Mouse (Mus musculus): Measurements from ENCODE around the gene Dmrt1.

Gene Dmrt1

DNA sequence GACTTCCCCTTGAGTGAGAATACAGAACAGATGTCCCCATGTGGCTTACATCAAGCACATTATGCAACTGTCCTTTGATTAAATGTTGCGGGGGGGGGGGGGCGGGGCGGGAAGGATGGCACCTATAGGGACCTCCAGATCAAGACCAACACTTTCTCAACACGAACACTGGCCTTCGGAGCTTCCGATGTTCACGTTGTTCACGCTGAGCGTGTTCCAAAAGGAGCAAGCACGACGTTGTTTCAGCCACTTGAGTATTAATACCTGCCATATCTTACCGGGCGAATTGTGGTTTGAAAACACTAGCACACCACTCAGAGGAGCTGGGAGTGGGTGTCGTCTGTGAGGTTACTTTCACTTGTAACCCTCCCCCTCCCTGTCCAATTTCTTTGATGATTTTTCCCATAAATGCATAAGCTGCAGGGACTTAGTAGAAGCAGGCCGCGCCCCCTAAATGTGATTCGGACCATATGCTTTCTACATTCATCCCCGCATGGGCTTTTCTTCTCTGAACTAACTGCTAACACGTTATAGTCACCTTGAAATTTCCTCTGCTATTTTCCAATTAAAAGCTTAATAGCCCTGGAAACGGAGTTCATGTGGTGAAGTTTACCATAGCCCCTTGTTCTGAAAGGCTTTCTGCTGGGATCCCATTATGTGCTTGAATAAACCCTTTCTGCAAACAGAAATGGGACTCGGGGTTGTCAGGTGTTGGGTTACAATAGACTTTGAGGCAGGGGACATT is 102.2 kb downstream of the Dmrt1 start:
- no peaks in the 10 kb centered on the region for H3K36me3 ChIP-seq (ENCODE audit: control insufficient read depth, insufficient read depth, low read length, poor library complexity, severe bottlenecking)
- DNase-seq (ENCODE audit: low read depth, low spot score): no peak

DNA sequence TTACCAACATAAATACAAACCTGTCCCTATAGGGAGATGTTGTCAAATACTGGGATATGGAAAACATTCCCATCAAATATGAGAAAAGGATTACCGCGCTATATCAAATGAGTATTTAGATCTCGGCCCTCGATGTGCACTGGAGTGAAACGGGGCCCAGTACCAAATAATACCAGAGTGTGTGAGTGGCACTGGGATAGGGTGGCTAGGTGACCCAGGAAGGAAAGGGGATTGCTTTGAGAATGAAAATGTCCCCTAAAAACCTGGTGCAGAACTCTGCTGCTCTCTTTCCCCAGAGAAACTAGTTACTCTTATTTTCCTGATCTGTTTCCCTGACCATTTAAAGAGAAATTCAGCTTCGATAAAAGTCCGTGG is 102.8 kb downstream of the Dmrt1 start:
- DNase-seq (ENCODE audit: low read depth, low spot score): no peak
- peaks cover 16% of the 10 kb centered on the region for H3K27me3 ChIP-seq (ENCODE audit: control insufficient read depth, insufficient read depth, low read length, poor library complexity, severe bottlenecking)

More for the DNA sequence above, 102.2 kb downstream of the Dmrt1 start:
- peaks cover 16% of the 10 kb centered on the region for H3K27me3 ChIP-seq (ENCODE audit: control insufficient read depth, insufficient read depth, low read length, poor library complexity, severe bottlenecking)

GRCm38 (mm10) chr19:25608961-25609850 is 103.8 kb downstream of the Dmrt1 start:
- no peaks in the 10 kb centered on the region for H3K36me3 ChIP-seq (ENCODE audit: control insufficient read depth, insufficient read depth, low read length, poor library complexity, severe bottlenecking)
- peak; percentile 46 for DNase-seq (ENCODE audit: low read depth, low spot score)
- H3K27me3 ChIP-seq (ENCODE audit: control insufficient read depth, insufficient read depth, low read length, poor library complexity, severe bottlenecking): peaks cover 16% of the 10 kb centered on the region

More for the DNA sequence above, 102.8 kb downstream of the Dmrt1 start:
- no peaks in the 10 kb centered on the region for H3K36me3 ChIP-seq (ENCODE audit: control insufficient read depth, insufficient read depth, low read length, poor library complexity, severe bottlenecking)

DNA sequence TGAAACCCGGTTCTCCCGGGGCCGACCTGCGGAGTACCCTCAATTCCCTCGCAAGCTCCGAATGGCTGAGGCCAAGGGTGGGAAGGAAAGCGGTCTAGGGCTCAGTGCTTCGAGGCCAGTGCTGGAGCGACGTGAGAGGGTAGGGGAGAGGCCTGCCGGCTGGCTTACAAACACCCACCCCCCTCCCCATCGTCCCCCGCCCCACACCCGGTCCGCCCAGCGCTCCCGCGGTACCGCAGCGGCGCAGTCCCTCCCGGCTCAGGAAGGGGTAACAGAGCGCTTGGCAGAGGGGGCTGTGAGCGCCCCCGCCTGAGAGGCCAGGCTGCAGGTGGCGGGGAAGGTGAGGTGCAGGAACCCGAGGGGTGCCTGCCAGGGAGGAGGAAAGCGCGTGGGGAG is 104.6 kb downstream of the Dmrt1 start, which contains the start of gene Dmrt3:
TSS of gene Dmrt3 (plus strand) at position 287 of the 396 bp plus-strand sequence.
- H3K36me3 ChIP-seq (ENCODE audit: control insufficient read depth, insufficient read depth, low read length, poor library complexity, severe bottlenecking): no peaks in the 10 kb centered on the region

GRCm38 (mm10) chr19:25610411-25611111 is 105.1 kb downstream of the Dmrt1 start:
- Histone ChIP-seq H3K27me3 (ENCODE audit: control insufficient read depth, insufficient read depth, low read length, poor library complexity, severe bottlenecking) (peaks cover 11% of the 10 kb centered on the region), H3K36me3 (ENCODE audit: control insufficient read depth, insufficient read depth, low read length, poor library complexity, severe bottlenecking) (no peaks in the 10 kb centered on the region)
- peak; percentile 70 for DNase-seq (ENCODE audit: low read depth, low spot score)

More for the DNA sequence above, 104.6 kb downstream of the Dmrt1 start, which contains the start of gene Dmrt3:
- peak; percentile 34 for DNase-seq (ENCODE audit: low read depth, low spot score)
- peaks cover 14% of the 10 kb centered on the region for H3K27me3 ChIP-seq (ENCODE audit: control insufficient read depth, insufficient read depth, low read length, poor library complexity, severe bottlenecking)

DNA sequence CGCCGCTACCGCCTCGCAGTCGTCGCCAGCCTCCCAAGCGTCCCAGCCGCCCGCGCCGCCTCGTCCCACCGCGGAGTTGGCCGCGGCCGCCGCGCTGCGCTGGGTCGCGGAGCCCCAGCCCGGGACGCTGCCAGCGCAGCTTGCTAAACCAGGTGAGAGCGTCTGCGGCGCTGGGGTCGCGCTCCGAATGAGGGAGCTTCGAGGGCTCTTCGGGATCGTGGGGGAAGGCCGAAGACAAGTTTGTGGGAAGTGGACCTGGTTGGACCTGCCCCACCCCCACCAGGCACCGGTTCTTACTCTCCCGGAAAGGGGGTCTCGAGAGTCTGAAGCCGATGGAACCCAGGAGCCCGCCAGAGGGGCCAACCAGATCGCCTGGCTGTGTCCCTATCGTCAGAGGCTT is 105.7 kb downstream of the Dmrt1 start:
- Histone ChIP-seq H3K36me3 (ENCODE audit: control insufficient read depth, insufficient read depth, low read length, poor library complexity, severe bottlenecking) (no peaks in the 10 kb centered on the region), H3K27me3 (ENCODE audit: control insufficient read depth, insufficient read depth, low read length, poor library complexity, severe bottlenecking) (peaks cover 10% of the 10 kb centered on the region)
- no peak for DNase-seq (ENCODE audit: low read depth, low spot score)

GRCm38 (mm10) chr19:25611876-25612805 is 106.7 kb downstream of the Dmrt1 start:
- Histone ChIP-seq H3K27me3 (ENCODE audit: control insufficient read depth, insufficient read depth, low read length, poor library complexity, severe bottlenecking) (peaks cover 10% of the 10 kb centered on the region), H3K36me3 (ENCODE audit: control insufficient read depth, insufficient read depth, low read length, poor library complexity, severe bottlenecking) (no peaks in the 10 kb centered on the region)
- no peak for DNase-seq (ENCODE audit: low read depth, low spot score)

DNA sequence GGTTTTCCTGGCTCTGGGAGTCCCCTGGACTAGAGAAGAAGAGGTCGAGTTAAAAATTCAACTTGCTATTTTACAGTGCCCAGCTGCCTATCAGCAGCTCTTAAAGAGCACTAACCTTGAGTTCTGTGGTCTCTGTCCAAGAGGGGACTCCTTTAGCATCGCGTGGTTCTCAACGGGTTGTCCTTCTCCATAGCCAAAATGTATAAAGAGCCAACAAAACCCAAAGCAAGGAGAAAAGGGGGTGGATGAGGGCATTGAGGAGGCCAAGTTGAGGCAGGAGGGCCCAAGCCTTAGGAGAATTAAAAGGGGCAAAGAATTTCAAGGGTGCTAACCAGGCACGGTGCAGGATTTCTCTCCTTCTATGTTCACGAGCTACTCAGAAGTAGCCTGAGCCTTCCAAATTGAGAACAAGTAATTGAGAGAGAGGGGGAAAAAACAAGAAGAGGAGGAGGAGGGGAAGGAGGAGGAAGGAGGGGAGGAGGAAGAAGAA is 107.4 kb downstream of the Dmrt1 start:
- no peak for DNase-seq (ENCODE audit: low read depth, low spot score)
- Histone ChIP-seq H3K36me3 (ENCODE audit: control insufficient read depth, insufficient read depth, low read length, poor library complexity, severe bottlenecking) (no peaks in the 10 kb centered on the region), H3K27me3 (ENCODE audit: control insufficient read depth, insufficient read depth, low read length, poor library complexity, severe bottlenecking) (peaks cover 10% of the 10 kb centered on the region)

DNA sequence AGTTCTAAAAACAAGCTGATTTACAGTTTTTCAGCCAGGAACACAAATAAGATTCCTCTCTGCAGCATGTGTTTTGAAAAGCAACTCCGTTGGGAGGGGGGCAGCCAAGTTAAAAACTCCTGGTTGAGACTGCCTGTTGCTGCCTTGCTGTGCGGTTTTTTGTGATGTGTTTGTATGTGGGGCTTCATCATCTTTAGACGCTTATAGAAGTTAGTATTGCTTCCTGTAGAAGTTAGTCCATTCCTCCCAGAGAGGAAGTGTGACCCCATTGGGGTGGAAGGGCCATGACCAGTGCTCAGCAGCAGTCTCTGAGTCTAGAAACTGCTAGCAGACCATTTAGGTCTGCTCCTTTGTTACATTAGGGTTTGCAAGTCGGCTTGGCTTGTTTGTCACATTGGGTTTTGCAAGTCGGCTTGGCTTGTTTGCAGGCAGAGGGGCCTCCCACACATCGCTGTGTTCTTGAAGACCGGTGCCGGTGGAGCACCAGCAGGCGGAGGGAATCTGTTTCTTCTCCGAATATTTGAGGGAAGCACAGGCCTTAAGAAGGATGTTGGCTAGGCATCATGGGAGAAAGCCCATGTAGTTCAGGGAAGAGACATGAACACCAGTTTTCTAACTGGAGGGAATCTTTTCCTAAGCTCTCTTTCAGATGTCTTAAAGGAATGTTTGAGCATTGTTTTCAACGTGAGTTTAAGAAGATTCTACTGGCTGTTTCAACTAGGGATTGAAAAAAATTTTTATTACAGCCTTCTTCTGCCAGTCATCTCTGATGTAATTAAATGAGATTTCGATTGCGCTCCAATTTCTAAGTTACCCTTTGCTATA is 108.3 kb downstream of the Dmrt1 start:
- peak; percentile 25 for DNase-seq (ENCODE audit: low read depth, low spot score)
- no peaks in the 10 kb centered on the region for H3K36me3 ChIP-seq (ENCODE audit: control insufficient read depth, insufficient read depth, low read length, poor library complexity, severe bottlenecking)
- peaks cover 7% of the 10 kb centered on the region for H3K27me3 ChIP-seq (ENCODE audit: control insufficient read depth, insufficient read depth, low read length, poor library complexity, severe bottlenecking)

DNA sequence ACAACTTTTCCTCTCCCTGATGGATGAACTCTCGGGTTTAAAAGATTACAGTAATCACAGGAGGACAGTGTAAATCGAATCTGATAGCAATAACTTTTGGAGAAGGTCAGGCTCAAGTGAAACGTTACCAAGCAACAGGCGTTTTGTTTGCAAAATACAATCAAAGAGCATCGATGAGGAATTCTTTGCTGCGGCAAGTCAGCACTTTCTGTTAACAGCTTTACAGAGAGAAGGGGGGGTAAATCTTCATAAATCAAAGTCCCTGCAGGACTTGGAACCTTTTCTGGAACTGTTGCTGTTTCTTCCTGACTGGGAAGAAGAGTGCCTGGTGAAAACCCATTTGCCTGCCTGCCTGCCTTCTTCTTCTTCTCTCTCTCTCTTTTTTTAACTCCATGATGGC is 110.5 kb downstream of the Dmrt1 start:
- DNase-seq (ENCODE audit: low read depth, low spot score): no peak
- Histone ChIP-seq H3K36me3 (ENCODE audit: control insufficient read depth, insufficient read depth, low read length, poor library complexity, severe bottlenecking) (no peaks in the 10 kb centered on the region), H3K27me3 (ENCODE audit: control insufficient read depth, insufficient read depth, low read length, poor library complexity, severe bottlenecking) (no peaks in the 10 kb centered on the region; the same call in 1 of the 2 replicates)

DNA sequence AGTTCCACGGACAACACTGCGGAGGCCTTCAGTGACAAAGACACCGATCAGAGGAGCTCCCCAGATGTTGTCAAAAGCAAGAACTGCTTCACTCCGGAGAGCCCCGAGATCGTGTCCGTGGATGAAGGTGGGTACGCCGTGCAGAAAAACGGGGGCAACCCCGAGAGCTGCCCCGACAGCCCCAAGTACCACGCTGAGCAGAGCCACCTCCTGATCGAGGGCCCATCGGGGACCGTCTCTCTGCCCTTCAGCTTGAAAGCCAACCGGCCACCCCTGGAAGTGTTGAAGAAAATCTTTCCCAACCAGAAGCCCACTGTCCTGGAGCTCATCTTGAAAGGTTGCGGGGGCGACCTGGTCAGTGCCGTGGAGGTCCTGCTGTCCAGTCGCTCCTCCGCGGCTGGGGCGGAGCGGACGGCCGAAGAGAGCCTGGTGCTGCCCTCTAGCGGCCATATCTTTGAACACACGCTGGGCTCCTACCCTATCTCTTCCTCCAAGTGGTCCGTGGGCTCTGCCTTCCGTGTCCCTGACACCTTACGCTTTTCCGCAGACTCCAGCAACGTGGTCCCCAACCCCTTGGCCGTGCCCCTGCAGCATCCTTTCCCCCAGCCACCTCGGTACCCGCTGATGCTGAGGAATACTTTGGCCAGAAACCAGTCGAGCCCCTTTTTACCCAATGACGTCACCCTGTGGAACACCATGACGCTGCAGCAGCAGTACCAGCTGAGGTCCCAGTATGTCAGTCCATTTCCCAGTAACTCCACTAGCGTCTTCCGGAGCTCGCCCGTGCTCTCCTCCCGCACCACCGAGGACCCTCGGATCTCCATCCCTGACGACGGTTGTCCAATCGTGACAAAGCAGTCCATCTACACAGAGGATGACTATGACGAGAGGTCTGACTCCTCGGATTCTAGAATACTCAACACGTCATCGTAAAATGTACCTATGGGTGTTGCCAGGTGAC is 117.2 kb downstream of the Dmrt1 start:
- H3K36me3 ChIP-seq (ENCODE audit: control insufficient read depth, insufficient read depth, low read length, poor library complexity, severe bottlenecking): no peaks in the 10 kb centered on the region
- no peaks in the 10 kb centered on the region for H3K27me3 ChIP-seq (ENCODE audit: control insufficient read depth, insufficient read depth, low read length, poor library complexity, severe bottlenecking)
- peak; percentile 81 for DNase-seq (ENCODE audit: low read depth, low spot score)

GRCm38 (mm10) chr19:25628490-25628889 is 123.1 kb downstream of the Dmrt1 start:
- DNase-seq (ENCODE audit: low read depth, low spot score): peak; percentile 76
- no peaks in the 10 kb centered on the region for H3K27me3 ChIP-seq (ENCODE audit: control insufficient read depth, insufficient read depth, low read length, poor library complexity, severe bottlenecking)
- H3K36me3 ChIP-seq (ENCODE audit: control insufficient read depth, insufficient read depth, low read length, poor library complexity, severe bottlenecking): no peaks in the 10 kb centered on the region
